Mouse (Mus musculus): ENCODE results near the gene Cyp2g1.
"Not testable (repeated sequence)": the region's sequence is repeated elsewhere in the genome, so short reads cannot be mapped to it uniquely, and the experiment has no call there.

The Cyp2g1 gene

GRCm38 (mm10) chr7:26808592-26808991 lies at the start of gene Cyp2g1:
Gene Cyp2g1 (plus strand): TSS chr7:26808892.
- in situ Hi-C loops (cut with MseI, MboI) = no loop called here

- in situ Hi-C loops (cut with MseI, MboI) = loop anchor here in 1 of 2 experiments (25.0 kb wide), 1 partner anchor 195 kb away; no protein-coding TSS in a partner anchor
Measured at GRCm38 (mm10) chr7:26767084-26767483, 41.6 kb upstream of the Cyp2g1 start.

GRCm38 (mm10) chr7:26769881-26770470 lies 38.7 kb upstream of the Cyp2g1 start:
- in situ Hi-C loops (cut with MseI, MboI) = loop anchor here (10.0 to 25.0 kb wide), 4 partner anchors 75 to 355 kb away; no protein-coding TSS in a partner anchor

DNA sequence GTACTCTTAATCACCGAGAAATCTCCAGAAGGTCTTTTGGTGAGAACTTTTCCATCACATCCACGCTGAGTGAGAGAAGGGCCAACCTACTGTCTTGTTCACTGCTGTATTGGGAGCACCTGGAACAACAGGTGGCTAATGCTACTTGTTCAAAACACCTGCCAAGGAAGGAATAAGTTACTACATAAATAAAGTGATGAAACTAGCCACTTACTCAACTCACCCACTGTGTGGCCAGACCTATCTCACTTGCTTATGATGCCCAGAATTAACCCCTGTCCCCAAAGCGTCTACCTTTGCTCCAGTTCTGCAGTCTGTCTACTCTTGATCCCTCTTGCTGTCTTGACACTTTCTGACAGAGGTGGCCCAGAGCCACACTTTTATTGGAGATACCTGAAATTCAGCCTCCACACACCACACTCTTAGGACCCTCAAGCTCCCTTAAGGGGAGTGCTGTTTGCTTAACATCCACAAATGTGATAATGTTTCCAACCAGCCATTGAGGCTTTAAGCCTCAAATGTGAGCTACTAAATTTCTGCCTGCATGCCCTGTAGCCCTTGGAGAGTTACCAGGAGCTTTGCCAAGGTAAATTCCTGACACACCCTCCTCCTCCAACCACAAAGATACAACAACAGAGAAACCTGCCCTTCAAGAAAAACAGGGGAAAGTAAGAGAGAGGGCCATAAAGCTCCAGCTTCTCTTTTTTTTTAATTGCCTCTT lies 35.7 kb upstream of the Cyp2g1 start:
- in situ Hi-C loops (cut with MseI, MboI) = loop anchor here (10.0 to 25.0 kb wide), 4 partner anchors 72 to 352 kb away; no protein-coding TSS in a partner anchor

DNA sequence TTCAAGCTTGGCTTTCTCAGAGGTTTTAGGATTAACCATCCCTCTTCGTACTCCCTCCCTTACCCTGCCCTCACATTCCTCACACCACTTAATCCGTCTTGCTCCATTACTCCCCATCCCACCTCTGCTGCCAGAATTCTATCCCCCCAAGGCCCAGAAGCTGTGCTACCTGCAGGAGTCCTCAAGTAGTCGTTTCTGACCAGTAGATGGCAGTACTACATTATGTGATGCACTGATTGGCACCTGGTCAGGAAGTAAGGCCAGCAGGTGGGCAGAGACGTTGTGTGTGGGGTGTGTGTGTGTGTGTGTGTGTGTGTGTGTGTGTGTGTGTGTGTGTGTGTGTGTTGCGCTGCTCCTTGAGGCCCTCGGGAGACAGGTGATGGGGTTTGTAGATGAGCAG lies 32.8 kb upstream of the Cyp2g1 start:
- in situ Hi-C loops (cut with MseI, MboI) = loop anchor here (5.0 to 10.0 kb wide), 4 partner anchors 69 to 349 kb away; no protein-coding TSS in a partner anchor

GRCm38 (mm10) chr7:26777806-26778205 lies 30.9 kb upstream of the Cyp2g1 start:
- in situ Hi-C loops (cut with MseI, MboI) = loop anchor here (5.0 to 10.0 kb wide), 4 partner anchors 67 to 347 kb away; no protein-coding TSS in a partner anchor

GRCm38 (mm10) chr7:26778474-26778873 lies 30.2 kb upstream of the Cyp2g1 start:
- in situ Hi-C loops (cut with MseI, MboI) = loop anchor here (5.0 to 10.0 kb wide), 4 partner anchors 66 to 346 kb away; no protein-coding TSS in a partner anchor

- in situ Hi-C loops (cut with MseI, MboI) = loop anchor here (5.0 to 10.0 kb wide), 4 partner anchors 65 to 345 kb away; no protein-coding TSS in a partner anchor
Measured at GRCm38 (mm10) chr7:26779799-26780416, 28.8 kb upstream of the Cyp2g1 start.

- in situ Hi-C loops (cut with MseI, MboI) = no loop called here
Measured at GRCm38 (mm10) chr7:26780510-26780909, 28.2 kb upstream of the Cyp2g1 start.

DNA sequence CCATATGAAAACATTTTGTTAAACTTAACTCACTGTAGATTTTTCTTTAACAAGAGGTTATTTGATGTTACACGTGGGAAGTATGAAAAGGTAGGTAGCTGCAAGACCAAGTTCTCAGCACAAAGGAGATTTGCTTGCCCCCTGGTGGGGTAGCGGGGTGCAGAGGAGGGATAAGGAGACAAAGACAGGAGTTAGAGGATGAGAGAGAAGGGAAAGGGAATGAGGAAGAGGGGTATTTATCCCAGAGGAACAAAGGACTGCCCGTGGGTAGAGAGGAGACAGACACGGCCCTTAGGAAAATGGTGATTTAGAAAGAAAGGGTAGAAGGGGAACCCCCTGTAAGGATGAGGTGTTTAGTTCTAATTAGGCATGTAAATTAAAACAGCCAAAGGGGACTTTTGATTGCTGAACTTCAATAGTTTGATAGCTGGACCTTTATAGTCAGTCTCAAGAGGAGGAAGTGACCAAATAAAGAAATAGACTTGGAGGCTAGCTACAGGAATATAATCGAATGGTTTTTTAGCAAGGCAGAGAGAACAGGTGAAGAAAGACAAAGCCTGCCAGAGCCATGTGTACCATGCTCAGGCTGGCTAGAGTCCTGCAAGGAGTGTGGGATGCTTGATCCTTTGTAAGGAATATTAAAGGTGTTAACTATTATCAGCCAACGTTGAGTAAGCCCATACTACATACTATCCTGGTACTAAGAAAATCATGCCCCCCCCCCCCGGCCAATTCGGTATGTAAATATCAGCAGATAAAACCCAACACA lies 27.5 kb upstream of the Cyp2g1 start:
- in situ Hi-C loops (cut with MseI, MboI) = no loop called here

- in situ Hi-C loops (cut with MseI, MboI) = no loop called here
Measured at GRCm38 (mm10) chr7:26781767-26782131, 26.9 kb upstream of the Cyp2g1 start.

- in situ Hi-C loops (cut with MseI, MboI) = no loop called here
Measured at GRCm38 (mm10) chr7:26783163-26783562, 25.5 kb upstream of the Cyp2g1 start.

DNA sequence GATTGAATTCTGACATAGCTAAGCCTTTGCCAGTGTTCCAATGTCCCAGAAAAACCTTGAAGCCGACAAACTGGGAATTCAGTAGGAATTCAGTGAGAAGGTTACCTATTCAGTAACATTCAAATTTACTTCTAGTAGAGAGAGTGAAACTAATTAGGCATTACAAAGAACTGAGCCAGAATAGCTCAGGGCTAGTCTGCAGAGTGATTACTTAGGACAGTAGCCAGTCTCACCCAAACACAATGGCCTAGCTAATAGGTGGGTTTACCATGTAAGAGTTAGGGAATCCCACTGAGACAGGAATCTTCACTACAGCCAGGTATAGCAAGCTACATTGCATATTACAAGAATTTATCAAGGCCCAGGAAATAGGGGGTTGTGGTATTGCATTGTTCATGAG lies 22.7 kb upstream of the Cyp2g1 start:
- in situ Hi-C loops (cut with MseI, MboI) = not testable (repeated sequence)

GRCm38 (mm10) chr7:26789984-26790383 lies 18.7 kb upstream of the Cyp2g1 start:
- in situ Hi-C loops (cut with MseI, MboI) = no loop called here

GRCm38 (mm10) chr7:26800104-26800503 lies 8.6 kb upstream of the Cyp2g1 start:
- in situ Hi-C loops (cut with MseI, MboI) = no loop called here

- in situ Hi-C loops (cut with MseI, MboI) = no loop called here
Measured at GRCm38 (mm10) chr7:26800996-26801395, 7.7 kb upstream of the Cyp2g1 start.

- in situ Hi-C loops (cut with MseI, MboI) = not testable (repeated sequence)
Measured at GRCm38 (mm10) chr7:26831556-26832292, 23.0 kb downstream of the Cyp2g1 start.

- in situ Hi-C loops (cut with MseI, MboI) = not testable (repeated sequence)
Measured at GRCm38 (mm10) chr7:26832668-26833067, 24.0 kb downstream of the Cyp2g1 start.

GRCm38 (mm10) chr7:26835059-26835458 lies 26.4 kb downstream of the Cyp2g1 start, which contains the start of gene Cyp2a5:
Gene Cyp2a5 (plus strand): TSS chr7:26835305.
- in situ Hi-C loops (cut with MseI, MboI) = not testable (repeated sequence)

DNA sequence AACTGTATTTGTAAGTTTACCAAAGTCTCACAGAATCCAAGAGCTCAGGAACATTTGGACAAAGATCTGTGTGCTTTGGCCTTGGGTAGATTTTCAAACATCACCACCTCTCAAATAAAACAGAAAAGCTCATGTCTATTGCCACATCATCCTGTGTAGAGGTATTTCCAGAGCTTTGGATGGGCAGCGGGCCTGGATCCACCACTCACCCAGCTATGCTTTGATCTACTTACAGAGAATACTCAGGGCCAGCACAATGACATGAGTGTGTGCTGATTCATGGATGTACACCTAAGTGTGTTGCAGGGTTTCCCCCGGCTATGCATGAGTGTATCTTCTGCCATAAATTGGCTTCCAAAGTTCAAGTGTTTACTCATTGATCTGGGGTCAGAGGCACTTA lies 34.7 kb downstream of the Cyp2g1 start:
- in situ Hi-C loops (cut with MseI, MboI) = loop anchor here in 1 of 2 experiments (10.0 kb wide), 1 partner anchor 69 kb away; no protein-coding TSS in a partner anchor

- in situ Hi-C loops (cut with MseI, MboI) = not testable (repeated sequence)
Measured at GRCm38 (mm10) chr7:26850063-26850462, 41.4 kb downstream of the Cyp2g1 start.
